Mouse (Mus musculus) forebrain, embryonic 14.5 days (tissue): ENCODE data around the gene Ccn2. TPM values are rescaled to one million over a fixed set of nuclear protein-coding genes. Genes with fewer than 3 reads are reported as not detected.

ENCODE experiments used
- ATAC-seq: fragments of 200-750 bp; cut with Nextera tagmentation; 2 replicates; pipeline ENCODE4 v1.8.0; 2017; ENCODE audit warnings: mild to moderate bottlenecking, moderate library complexity
- DNase-seq: peaks from one replicate; pipeline ENCODE4 v3.0.0-alpha.2; 2015; ENCODE audit warnings: low spot score
- H3K27ac ChIP-seq: fragments of 300-500 bp; sonication (generic); 2 replicates; pipeline ENCODE4 v1.5.1; 2014; ENCODE audit warnings: low read depth, mild to moderate bottlenecking, control low read depth, low read length, moderate library complexity
- H3K27me3 ChIP-seq: fragments of 300-500 bp; sonication (generic); replicated peaks from 2 replicates; pipeline ENCODE4 v1.6.1; 2014; ENCODE audit warnings: low read length, control low read depth, mixed read lengths; ENCODE audit not compliant: control insufficient read depth, insufficient read depth
- H3K36me3 ChIP-seq: fragments of 300-500 bp; sonication (generic); 2 replicates; pipeline ENCODE4 v1.6.1; 2014; ENCODE audit warnings: low read length, control low read depth; ENCODE audit not compliant: control insufficient read depth, insufficient read depth
- H3K4me1 ChIP-seq: fragments of 300-500 bp; sonication (generic); 2 replicates; pipeline ENCODE4 v1.6.1; 2014; ENCODE audit warnings: antibody characterized with exemption, low read length, control low read depth; ENCODE audit not compliant: control insufficient read depth, insufficient read depth
- H3K4me2 ChIP-seq: fragments of 300-500 bp; sonication (generic); 2 replicates; pipeline ENCODE4 v1.6.1; 2014; ENCODE audit warnings: mild to moderate bottlenecking, control low read depth, low read length
- H3K4me3 ChIP-seq: fragments of 300-500 bp; sonication (generic); 2 replicates; pipeline ENCODE4 v1.5.1; 2014; ENCODE audit warnings: low read depth, low read length, control low read depth
- H3K9ac ChIP-seq: fragments of 300-500 bp; sonication (generic); 2 replicates; pipeline ENCODE4 v1.6.1; 2014; ENCODE audit warnings: mild to moderate bottlenecking, low read length, control low read depth, moderate library complexity
- H3K9me3 ChIP-seq: fragments of 300-500 bp; sonication (generic); replicated peaks from 2 replicates; pipeline ENCODE4 v1.6.1; 2016; ENCODE audit warnings: low read length, control low read depth, mixed read lengths; ENCODE audit not compliant: control insufficient read depth
- WGBS: fragments of 180-500 bp; shearing (Covaris S2); extraction: QIAGEN DNeasy Blood & Tissue Kit; methylation state at CpG from one replicate; pipeline ENCODE4 v1.1.7; 2014; 5-methylcytosine and 5-hydroxymethylcytosine counted together
- polyA plus RNA-seq: library from polyadenylated mRNA; unstranded; fragments of >200 nt; fragmentation: Nextera tagmentation; extraction: Ambion mirVana; gene quantifications from 2 replicates; pipeline ENCODE4 v1.2.1, GENCODE M21; 2014

Ccn2 gene
- polyA plus RNA-seq, 1 experiment from 2014 or later: 2.4 TPM

- H3K4me2 ChIP-seq: peak overlapping the region; percentile 70
- 64% methylated on average over 7 of the region's 7 CpGs for WGBS
- peak; percentile 35 for DNase-seq
These were observed 1.7 kb downstream of the Ccn2 start for GRCm38 (mm10) chr10:24596869-24597339.

GRCm38 (mm10) chr10:24597789-24598188, 2.5 kb downstream of the Ccn2 start:
- no peaks in the 10 kb centered on the region for H3K36me3 ChIP-seq
- DNase-seq (no peak), ATAC-seq (no peak)
- 85% methylated on average over 4 of the region's 4 CpGs for WGBS
- 0 out of 2 replicates have a peak, but pooled peaks cover 4% of the 10 kb centered on the region for H3K4me1 ChIP-seq
- H3K9ac ChIP-seq: no peak overlapping the region
- H3K27me3 ChIP-seq: 0 out of 2 replicates have a peak, but pooled peaks cover 2% of the 10 kb centered on the region
- no peak overlapping the region for H3K4me3 ChIP-seq
- no peaks in the 10 kb centered on the region for H3K9me3 ChIP-seq
- no peak overlapping the region for H3K27ac ChIP-seq
- H3K4me2 ChIP-seq: no peak overlapping the region

More at GRCm38 (mm10) chr10:24596869-24597339, 1.7 kb downstream of the Ccn2 start:
- Histone ChIP-seq H3K27ac (no peak overlapping the region), H3K9ac (no peak overlapping the region), H3K36me3 (no peaks in the 10 kb centered on the region), H3K27me3 (0 out of 2 replicates have a peak, but pooled peaks cover 2% of the 10 kb centered on the region), H3K4me1 (0 out of 2 replicates have a peak, but pooled peaks cover 4% of the 10 kb centered on the region), H3K4me3 (0 out of 2 replicates have a peak overlapping the region, but pooled peaks have one; percentile 45), H3K9me3 (no peaks in the 10 kb centered on the region)
- ATAC-seq: no peak

- no peak overlapping the region for H3K4me3 ChIP-seq
- ATAC-seq: no peak
- 91% methylated on average over 6 of the region's 6 CpGs for WGBS
- H3K27ac ChIP-seq: no peak overlapping the region
- H3K4me2 ChIP-seq: no peak overlapping the region
- DNase-seq: no peak
- H3K27me3 ChIP-seq: 0 out of 2 replicates have a peak, but pooled peaks cover 2% of the 10 kb centered on the region
- no peak overlapping the region for H3K9ac ChIP-seq
- no peaks in the 10 kb centered on the region for H3K9me3 ChIP-seq
- H3K36me3 ChIP-seq: no peaks in the 10 kb centered on the region
- H3K4me1 ChIP-seq: 0 out of 2 replicates have a peak, but pooled peaks cover 4% of the 10 kb centered on the region
These were observed 3.5 kb downstream of the Ccn2 start for GRCm38 (mm10) chr10:24598693-24599092.

- no peak overlapping the region for H3K27ac ChIP-seq
- no peak overlapping the region for H3K4me3 ChIP-seq
- DNase-seq (no peak), ATAC-seq (no peak)
- H3K27me3 ChIP-seq: 0 out of 2 replicates have a peak, but pooled peaks cover 2% of the 10 kb centered on the region
- no peak overlapping the region for H3K4me2 ChIP-seq
- no peaks in the 10 kb centered on the region for H3K36me3 ChIP-seq
- H3K9me3 ChIP-seq: no peaks in the 10 kb centered on the region
- 0 out of 2 replicates have a peak, but pooled peaks cover 4% of the 10 kb centered on the region for H3K4me1 ChIP-seq
- WGBS: 91% methylated on average over 5 of the region's 5 CpGs
- H3K9ac ChIP-seq: no peak overlapping the region
These were observed 4.6 kb downstream of the Ccn2 start for GRCm38 (mm10) chr10:24599802-24600201.

- ATAC-seq: no peak
- no peak overlapping the region for H3K9ac ChIP-seq
These were observed 7.8 kb downstream of the Ccn2 start for GRCm38 (mm10) chr10:24603035-24603434.

GRCm38 (mm10) chr10:24603727-24604126, 8.5 kb downstream of the Ccn2 start:
- DNase-seq: no peak
- Histone ChIP-seq H3K36me3 (no peaks in the 10 kb centered on the region), H3K9me3 (no peaks in the 10 kb centered on the region), H3K9ac (no peak overlapping the region), H3K27ac (no peak overlapping the region), H3K27me3 (no peaks in the 10 kb centered on the region), H3K4me1 (no peaks in the 10 kb centered on the region), H3K4me2 (no peak overlapping the region), H3K4me3 (no peak overlapping the region)
- no peak for ATAC-seq

More at GRCm38 (mm10) chr10:24603035-24603434, 7.8 kb downstream of the Ccn2 start:
- H3K4me3 ChIP-seq: no peak overlapping the region
- H3K27me3 ChIP-seq: no peaks in the 10 kb centered on the region
- no peak overlapping the region for H3K27ac ChIP-seq
- 88% methylated on average over 2 of the region's 2 CpGs for WGBS
- H3K9me3 ChIP-seq: no peaks in the 10 kb centered on the region
- H3K4me1 ChIP-seq: no peaks in the 10 kb centered on the region
- no peak overlapping the region for H3K4me2 ChIP-seq
- DNase-seq: no peak
- no peaks in the 10 kb centered on the region for H3K36me3 ChIP-seq

- Histone ChIP-seq H3K9me3 (no peaks in the 10 kb centered on the region), H3K27ac (no peak overlapping the region), H3K4me3 (no peak overlapping the region), H3K27me3 (no peaks in the 10 kb centered on the region), H3K36me3 (no peaks in the 10 kb centered on the region), H3K4me1 (no peaks in the 10 kb centered on the region), H3K4me2 (no peak overlapping the region), H3K9ac (no peak overlapping the region)
- no peak for ATAC-seq
- WGBS: 88% methylated on average over 3 of the region's 3 CpGs
- no peak for DNase-seq
These were observed 13.9 kb downstream of the Ccn2 start for GRCm38 (mm10) chr10:24609146-24609545.

- H3K27me3 ChIP-seq: no peaks in the 10 kb centered on the region
- no peak overlapping the region for H3K4me3 ChIP-seq
- H3K4me1 ChIP-seq: no peaks in the 10 kb centered on the region
- H3K36me3 ChIP-seq: no peaks in the 10 kb centered on the region
- no peak overlapping the region for H3K9ac ChIP-seq
- no peak overlapping the region for H3K4me2 ChIP-seq
- no peak for DNase-seq
- no peaks in the 10 kb centered on the region for H3K9me3 ChIP-seq
- H3K27ac ChIP-seq: no peak overlapping the region
- 93% methylated on average over 9 of the region's 9 CpGs for WGBS
- no peak for ATAC-seq
These were observed 14.5 kb downstream of the Ccn2 start for GRCm38 (mm10) chr10:24609766-24610165.

GRCm38 (mm10) chr10:24614726-24615125, 19.5 kb downstream of the Ccn2 start:
- Histone ChIP-seq H3K4me3 (no peak overlapping the region), H3K27ac (no peak overlapping the region), H3K4me2 (no peak overlapping the region), H3K9me3 (no peaks in the 10 kb centered on the region), H3K4me1 (no peaks in the 10 kb centered on the region), H3K9ac (no peak overlapping the region), H3K36me3 (no peaks in the 10 kb centered on the region), H3K27me3 (no peaks in the 10 kb centered on the region)
- DNase-seq (no peak), ATAC-seq (no peak)
- WGBS: 93% methylated on average over 4 of the region's 4 CpGs
